Mouse (Mus musculus): Measurements from ENCODE around the gene Hmgxb4.

GRCm38 (mm10) chr8:74987436-74987835, 5.7 kb upstream of the Hmgxb4 start:
- TF ChIP-seq CTCF (IDR thresholded peaks at IDR 0.05; ENCODE audit: extremely low read depth, insufficient read length, insufficient replicate concordance, low read depth, low read length), result no peak
- TF ChIP-seq POLR2A (IDR thresholded peaks at IDR 0.05; ENCODE audit: low read depth, low read length), result no peak
